Mouse (Mus musculus): ENCODE results near the gene Slc24a2.

GRCm38 (mm10) chr4:87126756-87127155 is 103.5 kb downstream of the Slc24a2 start:
- no peak for TF ChIP-seq EP300 (optimal IDR thresholded peaks at IDR 0.05)
- TF ChIP-seq CTCF (IDR thresholded peaks at IDR 0.05; ENCODE audit: low read depth): no peak

Data from stomach, postnatal 0 days (tissue).